8 mouse cellular contexts compared by ENCODE assay signal in genomic region chr19:16260435-16260832, GRCm38 (mm10).
DNase-seq lines count a peak whose midpoint lies in the region; ATAC-seq lines count a peak whose summit lies in the region.

No protein-coding gene starts in this region.

- H3K4me3 ChIP-seq in embryonic facial prominence, embryonic 11.5 days (ENCODE audit: low read depth, low read length), result no peak overlapping the region
- H3K4me3 ChIP-seq in embryonic facial prominence, embryonic 10.5 days, result no peak overlapping the region

- no peaks in the 10 kb centered on the region for H3K27me3 ChIP-seq in embryonic facial prominence, embryonic 11.5 days (ENCODE audit: control insufficient read depth, insufficient read depth, low read length)
- no peaks in the 10 kb centered on the region for H3K27me3 ChIP-seq in embryonic facial prominence, embryonic 10.5 days (replicated peaks; ENCODE audit: low read depth, poor library complexity, severe bottlenecking)

- no peak overlapping the region for H3K9ac ChIP-seq in embryonic facial prominence, embryonic 11.5 days (replicated peaks; ENCODE audit: low read length)

- no peak overlapping the region for H3K4me2 ChIP-seq in embryonic facial prominence, embryonic 11.5 days (ENCODE audit: low read depth, low read length)

- H3K9me3 ChIP-seq in embryonic facial prominence, embryonic 11.5 days (replicated peaks; ENCODE audit: control insufficient read depth, low read length), result no peaks in the 10 kb centered on the region
- no peaks in the 10 kb centered on the region for H3K9me3 ChIP-seq in embryonic facial prominence, embryonic 10.5 days

- ATAC-seq in embryonic facial prominence, embryonic 11.5 days (replicated peaks; ENCODE audit: insufficient number of reproducible peaks, low FRiP score, low TSS enrichment, low read depth), result no peak

- WGBS in embryonic facial prominence, embryonic 11.5 days, result 73% methylated on average over 2 of the region's 2 CpGs
- WGBS in embryonic facial prominence, embryonic 10.5 days, result 78% methylated on average over 2 of the region's 2 CpGs

- H3K4me1 ChIP-seq in embryonic facial prominence, embryonic 11.5 days (ENCODE audit: control insufficient read depth, insufficient read depth, low read length), result no peaks in the 10 kb centered on the region
- H3K4me1 ChIP-seq in embryonic facial prominence, embryonic 10.5 days, result no peaks in the 10 kb centered on the region

- no peaks in the 10 kb centered on the region for H3K36me3 ChIP-seq in embryonic facial prominence, embryonic 11.5 days (replicated peaks; ENCODE audit: control insufficient read depth, insufficient read depth, low read depth, low read length)
- H3K36me3 ChIP-seq in embryonic facial prominence, embryonic 10.5 days (replicated peaks), result peaks cover 4% of the 10 kb centered on the region

- H3K27ac ChIP-seq in embryonic facial prominence, embryonic 11.5 days (replicated peaks; ENCODE audit: low read depth, low read length), result no peak overlapping the region
- H3K27ac ChIP-seq in embryonic facial prominence, embryonic 10.5 days (replicated peaks), result no peak overlapping the region

- DNase-seq in embryonic facial prominence, embryonic 11.5 days (ENCODE audit: low spot score), result peak; percentile 47
- no peak for DNase-seq in embryonic facial prominence, embryonic 10.5 days (ENCODE audit: low spot score)
- DNase-seq in lung, postnatal 36 days, result peak; percentile 40
- no peak for DNase-seq in lung, adult 18-20 months
- DNase-seq in c-Kit-positive CD71-negative TER-119-negative erythroid progenitor cells, embryonic 14.5 days (ENCODE audit: low read depth), result peak; percentile 40
- DNase-seq in retina, embryonic 14.5 days (ENCODE audit: low spot score), result peak; percentile 52
- DNase-seq in adrenal gland, adult 2 months, result no peak
- no peak for DNase-seq in spleen, adult 18-20 months

Comparison
In these comparisons a context has a peak if more than half of its experiments do, and no peak if none do; other contexts are left out.
1. DNase-seq: peak in embryonic facial prominence, embryonic 11.5 days (single experiment), lung, postnatal 36 days (single experiment), c-Kit-positive CD71-negative TER-119-negative erythroid progenitor cells, embryonic 14.5 days (single experiment) and retina, embryonic 14.5 days (single experiment); none in embryonic facial prominence, embryonic 10.5 days (single experiment), lung, adult 18-20 months (0 of 2), adrenal gland, adult 2 months (single experiment) and spleen, adult 18-20 months (0 of 2).